Mouse (Mus musculus) olfactory bulb, adult 2 months (tissue): ENCODE measurements around the gene Cryba4.

Experiments used
- CTCF ChIP-seq: fragments of 200-500 bp; IDR thresholded peaks from 2 replicates; pipeline ENCODE4 v1.5.1; 2012; ENCODE audit warnings: low read depth, mild to moderate bottlenecking, low read length, moderate library complexity; ENCODE audit not compliant: insufficient read depth
- POLR2A ChIP-seq: fragments of 200-500 bp; IDR thresholded peaks from 2 replicates; pipeline ENCODE4 v1.6.1; 2012; ENCODE audit warnings: mild to moderate bottlenecking, low read depth, low read length, moderate library complexity; ENCODE audit not compliant: insufficient read depth

DNA sequence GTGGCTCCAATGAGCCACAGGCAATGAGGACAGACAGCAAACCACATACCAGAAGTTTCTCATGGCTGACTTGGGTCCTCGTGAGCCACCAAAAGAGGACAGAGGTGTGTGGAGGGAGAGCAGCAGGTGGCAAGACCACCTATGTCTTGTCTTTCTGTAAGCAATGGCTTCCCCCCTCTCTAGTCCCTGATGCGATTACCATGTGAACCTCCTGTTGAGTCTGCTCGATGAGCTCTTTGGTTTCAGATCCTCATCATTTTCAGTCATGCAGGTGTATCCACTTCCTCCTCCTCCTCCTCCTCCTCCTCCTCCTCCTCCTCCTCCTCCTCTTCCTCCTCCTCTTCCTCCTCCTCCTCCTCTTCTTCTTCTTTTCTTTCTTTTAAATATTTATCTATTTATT lies 8.5 kb upstream of the Cryba4 start:
- no peak for TF ChIP-seq CTCF
- no peak for TF ChIP-seq POLR2A
